Mouse (Mus musculus): ENCODE measurements around the gene Gm6169. TPM values are rescaled to one million over a fixed set of nuclear protein-coding genes. Genes with fewer than 3 reads are reported as not detected.

The Gm6169 gene
- polyA plus RNA-seq, 1 experiment from 2014 or later = 3.5 TPM

DNA sequence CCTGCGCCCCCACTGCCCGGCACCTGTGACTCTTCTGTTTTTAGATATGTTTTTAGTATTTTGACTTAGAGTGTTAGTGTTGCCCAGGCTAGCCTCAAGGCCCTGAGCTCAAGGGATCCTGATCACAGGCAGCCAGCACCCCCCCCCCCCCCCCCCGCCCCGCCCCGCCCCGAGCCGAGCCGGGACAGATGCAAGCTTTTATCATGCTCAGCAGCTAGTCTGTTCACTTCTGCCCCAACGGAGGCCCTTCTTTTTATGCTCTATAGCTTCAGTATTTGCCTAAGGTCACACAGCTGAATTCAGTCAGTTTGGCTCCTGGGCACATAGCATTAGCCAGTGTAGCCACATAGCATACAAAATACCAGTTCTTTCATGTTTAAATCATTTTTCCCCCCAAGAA is 12.7 kb downstream of the Gm6169 start:
- no peak for TF ChIP-seq CTCF (IDR thresholded peaks at IDR 0.05; ENCODE audit: low read depth)
- H3K27me3 ChIP-seq (replicated peaks; ENCODE audit: control insufficient read depth, insufficient read depth, low read length) = no peaks in the 10 kb centered on the region
- WGBS = 63% methylated on average over 8 of the region's 9 CpGs
- H3K9me3 ChIP-seq (ENCODE audit: control insufficient read depth) = no peaks in the 10 kb centered on the region
- no peak overlapping the region for H3K27ac ChIP-seq (ENCODE audit: low read depth, low read length)
- no peaks in the 10 kb centered on the region for H3K4me1 ChIP-seq (replicated peaks; ENCODE audit: control insufficient read depth, insufficient read depth, low read length)
- no peak overlapping the region for H3K4me2 ChIP-seq (replicated peaks; ENCODE audit: low read depth)
- no peak overlapping the region for H3K9ac ChIP-seq (ENCODE audit: low read depth, low read length)
- H3K36me3 ChIP-seq (ENCODE audit: control insufficient read depth, insufficient read depth) = no peaks in the 10 kb centered on the region
- ATAC-seq = no peak
- no peak overlapping the region for H3K4me3 ChIP-seq (ENCODE audit: low read depth, low read length)

GRCm38 (mm10) chr13:97082432-97082831 is 16.6 kb downstream of the Gm6169 start:
- Histone ChIP-seq H3K4me1 (replicated peaks; ENCODE audit: control insufficient read depth, insufficient read depth, low read length) (no peaks in the 10 kb centered on the region), H3K9ac (ENCODE audit: low read depth, low read length) (no peak overlapping the region), H3K4me3 (ENCODE audit: low read depth, low read length) (no peak overlapping the region), H3K4me2 (replicated peaks; ENCODE audit: low read depth) (no peak overlapping the region), H3K27ac (ENCODE audit: low read depth, low read length) (no peak overlapping the region), H3K36me3 (ENCODE audit: control insufficient read depth, insufficient read depth) (no peaks in the 10 kb centered on the region), H3K27me3 (replicated peaks; ENCODE audit: control insufficient read depth, insufficient read depth, low read length) (no peaks in the 10 kb centered on the region), H3K9me3 (ENCODE audit: control insufficient read depth) (no peaks in the 10 kb centered on the region)
- ATAC-seq = no peak
- no peak for TF ChIP-seq CTCF (IDR thresholded peaks at IDR 0.05; ENCODE audit: low read depth)
- 76% methylated on average over 7 of the region's 7 CpGs for WGBS

DNA sequence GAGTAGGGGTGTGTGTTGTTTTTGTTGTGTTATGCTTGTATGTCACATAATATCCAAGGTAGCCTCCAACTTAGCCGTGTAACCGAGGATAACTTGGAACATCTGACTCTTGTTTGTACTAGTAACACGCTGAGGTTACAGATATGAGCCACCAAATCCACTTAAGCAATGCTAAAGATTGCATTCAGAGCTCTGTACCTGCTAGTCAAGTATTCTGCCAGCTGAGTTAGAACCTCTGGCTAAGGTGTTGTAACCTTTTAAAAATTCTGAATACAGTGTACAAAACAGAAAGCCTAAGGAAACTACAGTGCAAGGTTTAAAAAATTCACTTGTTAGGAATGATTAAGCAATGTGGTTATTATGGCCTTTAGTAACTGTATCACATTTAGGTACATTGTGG is 18.4 kb downstream of the Gm6169 start:
- H3K9ac ChIP-seq (ENCODE audit: low read depth, low read length) = no peak overlapping the region
- no peak for TF ChIP-seq CTCF (IDR thresholded peaks at IDR 0.05; ENCODE audit: low read depth)
- no peak for ATAC-seq
- H3K27ac ChIP-seq (ENCODE audit: low read depth, low read length) = no peak overlapping the region
- no peaks in the 10 kb centered on the region for H3K36me3 ChIP-seq (ENCODE audit: control insufficient read depth, insufficient read depth)
- no peaks in the 10 kb centered on the region for H3K4me1 ChIP-seq (replicated peaks; ENCODE audit: control insufficient read depth, insufficient read depth, low read length)
- H3K4me2 ChIP-seq (replicated peaks; ENCODE audit: low read depth) = no peak overlapping the region
- H3K9me3 ChIP-seq (ENCODE audit: control insufficient read depth) = no peaks in the 10 kb centered on the region
- H3K27me3 ChIP-seq (replicated peaks; ENCODE audit: control insufficient read depth, insufficient read depth, low read length) = no peaks in the 10 kb centered on the region
- H3K4me3 ChIP-seq (ENCODE audit: low read depth, low read length) = no peak overlapping the region
- 86% methylated on average over 3 of the region's 3 CpGs for whole genome bisulfite sequencing

DNA sequence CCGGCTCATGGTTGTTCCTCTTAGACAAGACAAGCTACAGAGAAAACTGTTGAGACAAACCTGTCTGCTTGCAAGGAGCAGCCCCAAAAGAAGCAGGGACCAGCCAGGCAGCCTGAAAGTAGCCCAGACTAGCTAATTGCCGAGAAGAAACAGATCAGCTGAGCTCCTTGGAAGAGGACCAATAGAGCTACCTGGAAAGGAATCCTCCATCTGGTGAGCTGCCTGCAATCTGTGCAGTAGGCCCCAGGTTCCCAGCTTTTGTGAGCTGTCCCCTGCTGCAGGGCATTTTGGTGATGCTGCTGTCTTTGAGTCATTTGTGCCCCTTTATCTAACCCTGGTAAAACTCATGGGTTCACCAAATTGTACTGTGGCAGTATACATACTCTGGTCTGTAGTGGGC is 18.8 kb downstream of the Gm6169 start:
- no peak overlapping the region for H3K27ac ChIP-seq (ENCODE audit: low read depth, low read length)
- WGBS = 73% methylated on average over 2 of the region's 2 CpGs
- no peak for ATAC-seq
- H3K4me3 ChIP-seq (ENCODE audit: low read depth, low read length) = no peak overlapping the region
- no peaks in the 10 kb centered on the region for H3K27me3 ChIP-seq (replicated peaks; ENCODE audit: control insufficient read depth, insufficient read depth, low read length)
- no peaks in the 10 kb centered on the region for H3K4me1 ChIP-seq (replicated peaks; ENCODE audit: control insufficient read depth, insufficient read depth, low read length)
- H3K9ac ChIP-seq (ENCODE audit: low read depth, low read length) = no peak overlapping the region
- H3K36me3 ChIP-seq (ENCODE audit: control insufficient read depth, insufficient read depth) = no peaks in the 10 kb centered on the region
- H3K9me3 ChIP-seq (ENCODE audit: control insufficient read depth) = no peaks in the 10 kb centered on the region
- TF ChIP-seq CTCF (IDR thresholded peaks at IDR 0.05; ENCODE audit: low read depth) = no peak
- no peak overlapping the region for H3K4me2 ChIP-seq (replicated peaks; ENCODE audit: low read depth)

GRCm38 (mm10) chr13:97077556-97077955 is 21.5 kb downstream of the Gm6169 start:
- ATAC-seq = no peak
- H3K4me3 ChIP-seq (ENCODE audit: low read depth, low read length) = no peak overlapping the region
- no peak overlapping the region for H3K9ac ChIP-seq (ENCODE audit: low read depth, low read length)
- no peaks in the 10 kb centered on the region for H3K36me3 ChIP-seq (ENCODE audit: control insufficient read depth, insufficient read depth)
- TF ChIP-seq CTCF (IDR thresholded peaks at IDR 0.05; ENCODE audit: low read depth) = no peak
- 91% methylated on average over 2 of the region's 2 CpGs for WGBS
- H3K9me3 ChIP-seq (ENCODE audit: control insufficient read depth) = no peaks in the 10 kb centered on the region
- H3K4me2 ChIP-seq (replicated peaks; ENCODE audit: low read depth) = no peak overlapping the region
- no peak overlapping the region for H3K27ac ChIP-seq (ENCODE audit: low read depth, low read length)
- no peaks in the 10 kb centered on the region for H3K4me1 ChIP-seq (replicated peaks; ENCODE audit: control insufficient read depth, insufficient read depth, low read length)
- peaks cover 7% of the 10 kb centered on the region; the same call in 1 of the 2 replicates for H3K27me3 ChIP-seq (replicated peaks; ENCODE audit: control insufficient read depth, insufficient read depth, low read length)

DNA sequence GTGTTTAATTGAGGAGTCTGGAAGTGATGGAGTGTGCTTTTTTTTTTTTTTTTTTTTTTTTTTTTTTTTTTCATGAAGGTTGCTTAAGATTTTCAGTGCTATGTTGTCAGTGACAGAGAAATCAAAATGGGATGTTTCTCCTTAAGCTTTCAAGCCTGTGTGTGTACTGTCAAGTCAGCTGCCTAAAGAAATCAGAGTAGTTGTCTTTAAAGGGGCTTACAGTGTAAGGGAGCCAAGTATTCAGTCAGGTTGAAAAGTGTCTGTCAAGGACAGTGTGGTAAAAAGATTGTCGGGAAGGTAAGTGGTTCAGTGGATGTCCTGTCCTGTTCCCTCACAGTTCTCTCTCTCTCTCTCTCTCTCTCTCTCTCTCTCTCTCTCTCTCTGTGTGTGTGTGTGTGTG is 25.5 kb downstream of the Gm6169 start:
- Histone ChIP-seq H3K4me1 (replicated peaks; ENCODE audit: control insufficient read depth, insufficient read depth, low read length) (no peaks in the 10 kb centered on the region), H3K27ac (ENCODE audit: low read depth, low read length) (no peak overlapping the region), H3K27me3 (replicated peaks; ENCODE audit: control insufficient read depth, insufficient read depth, low read length) (peaks cover 20% of the 10 kb centered on the region), H3K36me3 (ENCODE audit: control insufficient read depth, insufficient read depth) (no peaks in the 10 kb centered on the region), H3K9me3 (ENCODE audit: control insufficient read depth) (no peaks in the 10 kb centered on the region), H3K4me3 (ENCODE audit: low read depth, low read length) (no peak overlapping the region), H3K4me2 (replicated peaks; ENCODE audit: low read depth) (no peak overlapping the region), H3K9ac (ENCODE audit: low read depth, low read length) (no peak overlapping the region)
- no peak for TF ChIP-seq CTCF (IDR thresholded peaks at IDR 0.05; ENCODE audit: low read depth)
- ATAC-seq = no peak
- WGBS = 59% methylated on average over 1 of the region's 1 CpGs

DNA sequence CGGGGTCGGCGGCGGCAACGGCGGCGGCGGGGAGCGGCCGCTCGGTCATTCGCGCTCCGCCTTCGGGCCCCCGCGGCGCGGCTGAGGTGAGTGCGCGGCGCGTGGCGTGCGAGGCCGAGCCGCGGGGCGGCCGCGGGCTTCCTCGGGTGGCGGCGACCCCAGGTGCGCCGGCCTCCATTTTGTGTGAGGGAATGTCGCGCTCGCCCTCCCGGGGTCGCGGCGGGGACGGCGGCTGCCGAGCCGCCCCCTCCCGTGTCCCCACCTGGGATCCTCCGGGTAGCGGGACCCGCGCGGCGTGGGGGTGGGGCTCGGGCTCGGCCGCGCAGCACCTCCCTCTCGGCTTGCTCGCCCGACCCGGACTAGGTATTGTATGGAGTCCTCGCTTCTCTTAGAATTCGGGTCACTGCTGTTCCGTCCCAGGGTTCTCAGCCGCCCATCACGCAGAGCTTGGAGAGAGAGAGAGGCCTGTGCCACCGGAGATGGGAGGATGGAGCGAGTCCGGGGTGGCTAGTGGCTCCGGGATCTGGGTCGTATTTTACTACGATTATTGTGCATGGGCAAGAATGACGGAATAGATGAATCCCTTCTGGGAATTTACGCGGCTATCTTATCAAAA is 27.3 kb downstream of the Gm6169 start:
- WGBS = under 1% methylated on average over 54 of the region's 76 CpGs
- H3K9me3 ChIP-seq (ENCODE audit: control insufficient read depth) = no peaks in the 10 kb centered on the region
- H3K9ac ChIP-seq (ENCODE audit: low read depth, low read length) = peak overlapping the region; percentile 50
- TF ChIP-seq CTCF (IDR thresholded peaks at IDR 0.05; ENCODE audit: low read depth) = no peak
- H3K4me1 ChIP-seq (replicated peaks; ENCODE audit: control insufficient read depth, insufficient read depth, low read length) = no peaks in the 10 kb centered on the region
- H3K27ac ChIP-seq (ENCODE audit: low read depth, low read length) = no peak overlapping the region
- peak overlapping the region; percentile 70 for H3K4me3 ChIP-seq (ENCODE audit: low read depth, low read length)
- peaks cover 20% of the 10 kb centered on the region for H3K27me3 ChIP-seq (replicated peaks; ENCODE audit: control insufficient read depth, insufficient read depth, low read length)
- peak overlapping the region; percentile 100 for H3K4me2 ChIP-seq (replicated peaks; ENCODE audit: low read depth)
- ATAC-seq = peak; percentile 33
- no peaks in the 10 kb centered on the region for H3K36me3 ChIP-seq (ENCODE audit: control insufficient read depth, insufficient read depth)

All from intestine, postnatal 0 days (tissue).